Mouse (Mus musculus): ENCODE results near the gene Tmem144.
"Not testable (repeated sequence)": the region's sequence is repeated elsewhere in the genome, so short reads cannot be mapped to it uniquely, and the experiment has no call there.

The Tmem144 gene

GRCm38 (mm10) chr3:79808530-79809179 is 43.9 kb downstream of the Tmem144 start:
- DNase-seq: no peak

- DNase-seq: not testable (repeated sequence)
These were observed 51.8 kb downstream of the Tmem144 start for GRCm38 (mm10) chr3:79800761-79801160.

- DNase-seq: no peak
These were observed 60.3 kb downstream of the Tmem144 start for GRCm38 (mm10) chr3:79792307-79792706.

GRCm38 (mm10) chr3:79790324-79790723 is 62.2 kb downstream of the Tmem144 start:
- no peak for DNase-seq

GRCm38 (mm10) chr3:79789554-79789953 is 63.0 kb downstream of the Tmem144 start:
- no peak for DNase-seq

GRCm38 (mm10) chr3:79788959-79789358 is 63.6 kb downstream of the Tmem144 start:
- no peak for DNase-seq

- no peak for DNase-seq
These were observed 68.2 kb downstream of the Tmem144 start for GRCm38 (mm10) chr3:79784362-79784736.

GRCm38 (mm10) chr3:79783630-79784361 is 68.8 kb downstream of the Tmem144 start:
- DNase-seq: no peak

GRCm38 (mm10) chr3:79772701-79773100 is 79.9 kb downstream of the Tmem144 start:
- DNase-seq: no peak

Measured in spleen, adult 18-20 months (tissue).